Mouse (Mus musculus): ENCODE results near the gene Slc16a3.

DNA sequence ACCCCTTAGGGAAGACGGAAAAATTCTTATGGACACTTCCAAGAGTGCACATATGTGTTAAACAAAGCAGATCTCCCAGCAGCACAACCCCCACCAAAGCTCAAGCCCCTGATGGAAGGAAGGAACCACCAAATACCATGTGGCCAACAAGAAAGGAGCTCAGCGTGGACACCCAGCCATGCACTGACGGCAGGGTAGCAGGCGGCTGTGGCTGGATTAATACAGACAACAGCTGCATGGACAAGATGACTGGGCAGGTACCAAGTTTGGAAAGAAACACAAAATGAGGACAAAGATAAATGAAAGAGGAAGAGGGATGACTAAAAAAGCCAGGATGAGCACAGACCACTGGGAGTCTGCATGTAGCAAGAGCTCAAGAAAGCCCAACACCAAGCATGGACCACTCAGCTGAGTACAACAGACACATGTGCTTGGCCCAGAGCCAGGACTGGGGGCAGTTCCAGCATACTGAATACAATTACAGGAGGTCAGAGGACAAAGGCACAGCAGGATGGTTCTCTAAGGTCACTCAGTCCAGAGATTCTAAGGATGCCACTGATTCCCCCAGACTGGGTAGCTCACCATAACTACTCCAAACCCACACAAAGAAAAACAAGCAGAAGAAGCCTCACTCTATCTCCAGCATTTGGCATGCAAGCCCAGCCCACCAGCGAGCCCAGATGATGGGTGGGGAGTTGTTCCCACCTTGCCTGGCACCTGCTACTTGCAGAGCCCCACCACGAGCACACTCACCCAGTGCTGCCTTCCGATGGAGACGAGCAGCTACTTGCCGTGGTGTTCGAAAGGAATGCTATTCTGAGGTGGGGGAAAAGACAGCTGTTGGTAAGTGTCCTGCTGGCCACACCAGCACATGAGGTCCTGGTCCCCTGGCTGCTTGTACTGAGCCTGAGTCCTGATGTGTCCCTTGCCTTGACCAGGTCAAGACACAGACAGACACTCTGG is 16.2 kb downstream of the Slc16a3 start:
- TF ChIP-seq POLR2A (IDR thresholded peaks at IDR 0.05; ENCODE audit: low read depth, low read length) (no peak), CTCF (conservative IDR thresholded peaks at IDR 0.05; ENCODE audit: insufficient read depth, insufficient read length, low read depth, low read length) (no peak)
